ENCODE assay signal across 13 mouse cellular contexts in genomic region chr1:125430737-125431136, GRCm38 (mm10). TPM values are rescaled to one million over a fixed set of nuclear protein-coding genes. Genes with fewer than 3 reads are reported as not detected.
DNase-seq lines count a peak whose midpoint lies in the region; ATAC-seq and TF ChIP-seq lines count a peak whose summit lies in the region.
"Had no signal": no experiment of that assay in that cellular context is flagged by ENCODE, and none has a peak within 500 bp of the region (broad histone marks: within the 10 kb centered on the region; RNA-seq: fewer than 3 reads in every experiment).

No protein-coding gene starts in this region.

- 0 out of 2 replicates have a peak overlapping the region, but pooled peaks have one; percentile 7 for H3K4me2 ChIP-seq in embryonic facial prominence, embryonic 13.5 days
- peak overlapping the region; percentile 38 for H3K4me2 ChIP-seq in liver, embryonic 13.5 days
- H3K4me2 ChIP-seq: limb, embryonic 15.5 days; neural tube, embryonic 12.5 days had no signal

- no peak for DNase-seq in embryonic facial prominence, embryonic 10.5 days (ENCODE audit: low spot score)
- DNase-seq in 416B (ENCODE audit: low read depth): peak; percentile 70
- DNase-seq in liver, embryonic 13.5 days: no peak
- DNase-seq in left cerebral cortex, adult 8-10 months (ENCODE audit: low spot score in 2 of 2): no peak
- no peak for DNase-seq in spleen, postnatal 4 days (ENCODE audit: low spot score in 2 of 2)
- no peak for DNase-seq in thymus, postnatal 36 days
- DNase-seq: gastrocnemius, postnatal 14 days; kidney, postnatal 10 days had no signal

- no peaks in the 10 kb centered on the region for H3K27me3 ChIP-seq in embryonic facial prominence, embryonic 13.5 days
- H3K27me3 ChIP-seq in embryonic facial prominence, embryonic 10.5 days (replicated peaks; ENCODE audit: low read depth, poor library complexity, severe bottlenecking): no peaks in the 10 kb centered on the region
- H3K27me3 ChIP-seq in liver, embryonic 13.5 days: no peaks in the 10 kb centered on the region
- H3K27me3 ChIP-seq: limb, embryonic 15.5 days; neural tube, embryonic 12.5 days had no signal

- H3K9ac ChIP-seq in embryonic facial prominence, embryonic 13.5 days: no peak overlapping the region
- peak overlapping the region; percentile 29; the same call in 1 of the 2 replicates for H3K9ac ChIP-seq in liver, embryonic 13.5 days
- H3K9ac ChIP-seq: limb, embryonic 15.5 days; neural tube, embryonic 12.5 days had no signal

- no peaks in the 10 kb centered on the region for H3K9me3 ChIP-seq in embryonic facial prominence, embryonic 13.5 days
- H3K9me3 ChIP-seq in embryonic facial prominence, embryonic 10.5 days: no peaks in the 10 kb centered on the region
- H3K9me3 ChIP-seq in liver, embryonic 13.5 days (replicated peaks): no peaks in the 10 kb centered on the region
- H3K9me3 ChIP-seq: limb, embryonic 15.5 days; neural tube, embryonic 12.5 days had no signal

- TF ChIP-seq POLR2A in bone marrow, adult 2 months (IDR thresholded peaks at IDR 0.05; ENCODE audit: borderline replicate concordance, control insufficient read depth, low read depth, low read length): no peak

- TF ChIP-seq CTCF in bone marrow, adult 2 months (IDR thresholded peaks at IDR 0.05; ENCODE audit: control insufficient read depth, insufficient read depth, low read length): no peak

- ATAC-seq in embryonic facial prominence, embryonic 13.5 days (ENCODE audit: insufficient number of reproducible peaks, insufficient read depth, low FRiP score, low TSS enrichment, low read depth): no peak
- no peak for ATAC-seq in liver, embryonic 13.5 days (ENCODE audit: low read depth)

- no peak overlapping the region for H3K4me3 ChIP-seq in embryonic facial prominence, embryonic 13.5 days
- H3K4me3 ChIP-seq in embryonic facial prominence, embryonic 10.5 days: no peak overlapping the region
- peak overlapping the region; percentile 8 for H3K4me3 ChIP-seq in bone marrow, adult 2 months (replicated peaks; ENCODE audit: control insufficient read depth, low read depth, low read length)
- H3K4me3 ChIP-seq in liver, embryonic 13.5 days (replicated peaks): no peak overlapping the region
- H3K4me3 ChIP-seq: erythroblast, embryonic 14.5 days; limb, embryonic 15.5 days; neural tube, embryonic 12.5 days had no signal

- 72% methylated on average over 7 of the region's 7 CpGs for WGBS in embryonic facial prominence, embryonic 13.5 days
- WGBS in embryonic facial prominence, embryonic 10.5 days: 78% methylated on average over 7 of the region's 7 CpGs
- WGBS in bone marrow, adult 2 months: 14% methylated on average over 7 of the region's 7 CpGs
- WGBS in liver, embryonic 13.5 days (ENCODE audit: insufficient replicate concordance): 29% methylated on average over 7 of the region's 7 CpGs

- peaks cover 22% of the 10 kb centered on the region for H3K4me1 ChIP-seq in embryonic facial prominence, embryonic 13.5 days
- peaks cover 44% of the 10 kb centered on the region for H3K4me1 ChIP-seq in embryonic facial prominence, embryonic 10.5 days
- H3K4me1 ChIP-seq in bone marrow, adult 2 months (ENCODE audit: control insufficient read depth, insufficient read depth, low read length): peaks cover 3% of the 10 kb centered on the region
- peaks cover 70% of the 10 kb centered on the region for H3K4me1 ChIP-seq in liver, embryonic 13.5 days (replicated peaks)

- no peak overlapping the region for H3K27ac ChIP-seq in embryonic facial prominence, embryonic 13.5 days
- H3K27ac ChIP-seq in embryonic facial prominence, embryonic 10.5 days (replicated peaks): no peak overlapping the region
- H3K27ac ChIP-seq in bone marrow, adult 2 months (ENCODE audit: control insufficient read depth, insufficient read depth, low read depth, low read length, poor library complexity): peak overlapping the region; percentile 4; the same call in 1 of the 2 replicates
- no peak overlapping the region for H3K27ac ChIP-seq in liver, embryonic 13.5 days
- H3K27ac ChIP-seq: limb, embryonic 15.5 days; neural tube, embryonic 12.5 days had no signal

- H3K36me3 ChIP-seq in embryonic facial prominence, embryonic 13.5 days: no peaks in the 10 kb centered on the region
- H3K36me3 ChIP-seq in embryonic facial prominence, embryonic 10.5 days (replicated peaks): no peaks in the 10 kb centered on the region
- no peaks in the 10 kb centered on the region for H3K36me3 ChIP-seq in liver, embryonic 13.5 days
- H3K36me3 ChIP-seq: limb, embryonic 15.5 days; neural tube, embryonic 12.5 days had no signal

RNA-seq across cellular contexts. Expression of gene Actr3, which starts 4.8 kb away (rescaled TPM):
- polyA plus RNA-seq in embryonic facial prominence, embryonic 13.5 days (2015; fragmentation: Nextera tagmentation; extraction: Ambion mirVana): 225 and 247 TPM in 2 replicates
- polyA plus RNA-seq in embryonic facial prominence, embryonic 10.5 days (2016; fragmentation: Nextera tagmentation; extraction: Ambion mirVana): 227 and 229 TPM in 2 replicates
- polyA plus RNA-seq in bone marrow, adult 2 months (2011; ENCODE audit: insufficient read depth, insufficient read length, low replicate concordance, missing spikeins): 91.7 and 154 TPM in 2 replicates
- polyA plus RNA-seq in liver, embryonic 13.5 days (2015; fragmentation: Nextera tagmentation; extraction: Ambion mirVana): 142 and 164 TPM in 2 replicates
- total RNA-seq in left cerebral cortex, adult 8-10 months (2022): 100 to 1,000 TPM; 234 to 242 (median 237) TPM
